In genomic region chr4:103677195-103677594, GRCm38 (mm10) we compare ENCODE assay signal across 23 mouse cellular contexts. TPM values are rescaled to one million over a fixed set of nuclear protein-coding genes. Genes with fewer than 3 reads are reported as not detected.
"Had no signal": no experiment of that assay in that cellular context is flagged by ENCODE, and none has a peak within 500 bp of the region (broad histone marks: within the 10 kb centered on the region; RNA-seq: fewer than 3 reads in every experiment).

No protein-coding gene starts in this region.

- H3K9me3 ChIP-seq: heart, embryonic 10.5 days; heart, embryonic 12.5 days; hindbrain, embryonic 10.5 days; hindbrain, embryonic 12.5 days; limb, embryonic 13.5 days; limb, embryonic 15.5 days; liver, embryonic 13.5 days; liver, embryonic 15.5 days had no signal

- H3K4me1 ChIP-seq: heart, embryonic 10.5 days; hindbrain, embryonic 10.5 days; hindbrain, embryonic 12.5 days; limb, embryonic 13.5 days; limb, embryonic 15.5 days; liver, embryonic 13.5 days; liver, embryonic 15.5 days had no signal

- H3K36me3 ChIP-seq: heart, embryonic 10.5 days; heart, embryonic 12.5 days; hindbrain, embryonic 10.5 days; hindbrain, embryonic 12.5 days; limb, embryonic 13.5 days; limb, embryonic 15.5 days; liver, embryonic 13.5 days; liver, embryonic 15.5 days had no signal

- H3K27ac ChIP-seq: gastrocnemius, adult 2 months; heart, embryonic 10.5 days; hindbrain, embryonic 10.5 days; hindbrain, embryonic 12.5 days; hindbrain, embryonic 14.5 days; limb, embryonic 13.5 days; limb, embryonic 15.5 days; liver, embryonic 13.5 days; liver, embryonic 15.5 days had no signal

- H3K9ac ChIP-seq: heart, embryonic 12.5 days; hindbrain, embryonic 12.5 days; hindbrain, embryonic 14.5 days; limb, embryonic 13.5 days; limb, embryonic 15.5 days; liver, embryonic 13.5 days; liver, embryonic 15.5 days had no signal

- H3K4me3 ChIP-seq: gastrocnemius, adult 2 months; heart, embryonic 10.5 days; heart, embryonic 12.5 days; hindbrain, embryonic 10.5 days; hindbrain, embryonic 12.5 days; limb, embryonic 13.5 days; limb, embryonic 15.5 days; liver, embryonic 13.5 days; liver, embryonic 15.5 days had no signal

- DNase-seq: gastrocnemius, adult 2 months; gastrocnemius, postnatal 10 days; gastrocnemius, postnatal 25 days; heart, adult 18-20 months; heart, postnatal 10 days; heart, postnatal 4 days; kidney, adult 18-20 months; kidney, postnatal 10 days; layer of hippocampus, adult 9-11 months; layer of hippocampus, postnatal 36 days; left cerebral cortex, postnatal 4 days; liver, embryonic 13.5 days had no signal

- H3K27me3 ChIP-seq: heart, embryonic 12.5 days; hindbrain, embryonic 12.5 days; limb, embryonic 13.5 days; limb, embryonic 15.5 days; liver, embryonic 13.5 days; liver, embryonic 15.5 days had no signal

- ATAC-seq: hindbrain, embryonic 16.5 days; inflammation-experienced regulatory T-cells, adult 6 months had no signal

- H3K4me2 ChIP-seq: heart, embryonic 12.5 days; hindbrain, embryonic 12.5 days; hindbrain, embryonic 14.5 days; limb, embryonic 13.5 days; limb, embryonic 15.5 days; liver, embryonic 11.5 days; liver, embryonic 13.5 days; liver, embryonic 15.5 days had no signal

RNA-seq across cellular contexts. Expression of gene Dab1, which starts 58.0 kb away (rescaled TPM):
- polyA plus RNA-seq: inflammation-experienced regulatory T-cells, adult 6 months had no signal
